Mouse (Mus musculus) hindbrain, embryonic 10.5 days (tissue): ENCODE data around the gene Tekt4. TPM values are rescaled to one million over a fixed set of nuclear protein-coding genes. Genes with fewer than 3 reads are reported as not detected.

Experiments
- DNase-seq: peaks from one replicate; pipeline ENCODE4 v3.0.0-alpha.2; 2017; ENCODE audit warnings: low spot score
- H3K27ac ChIP-seq: fragments of 300-500 bp; sonication (generic); 2 replicates; pipeline ENCODE4 v1.5.1; 2016; ENCODE audit warnings: mild to moderate bottlenecking, moderate library complexity
- H3K27me3 ChIP-seq: fragments of 300-500 bp; sonication (generic); 2 replicates; pipeline ENCODE4 v1.6.1; 2016; ENCODE audit warnings: mild to moderate bottlenecking; ENCODE audit not compliant: poor library complexity, insufficient read depth, severe bottlenecking
- H3K36me3 ChIP-seq: fragments of 300-500 bp; sonication (generic); 2 replicates; pipeline ENCODE4 v1.6.1; 2016; ENCODE audit warnings: mild to moderate bottlenecking, moderate library complexity
- H3K4me1 ChIP-seq: fragments of 300-500 bp; sonication (generic); replicated peaks from 2 replicates; pipeline ENCODE4 v1.6.1; 2016; ENCODE audit warnings: mild to moderate bottlenecking
- H3K4me3 ChIP-seq: fragments of 300-500 bp; sonication (generic); 2 replicates; pipeline ENCODE4 v1.5.1; 2016; ENCODE audit warnings: mild to moderate bottlenecking, moderate library complexity
- H3K9me3 ChIP-seq: fragments of 300-500 bp; sonication (generic); 2 replicates; pipeline ENCODE4 v1.6.1; 2016; ENCODE audit warnings: mild to moderate bottlenecking, moderate library complexity
- WGBS: fragments of 180-500 bp; shearing (Covaris S2); methylation state at CpG from one replicate; pipeline ENCODE4 v1.1.7; 2016; 5-methylcytosine and 5-hydroxymethylcytosine counted together
- polyA plus RNA-seq: library from polyadenylated mRNA; unstranded; fragments of >200 nt; fragmentation: Nextera tagmentation; extraction: Ambion mirVana; gene quantifications from 2 replicates; pipeline ENCODE4 v1.2.1, GENCODE M21; 2016

Gene Tekt4
- polyA plus RNA-seq, 1 experiment from 2014 or later = 2.8 TPM

DNA sequence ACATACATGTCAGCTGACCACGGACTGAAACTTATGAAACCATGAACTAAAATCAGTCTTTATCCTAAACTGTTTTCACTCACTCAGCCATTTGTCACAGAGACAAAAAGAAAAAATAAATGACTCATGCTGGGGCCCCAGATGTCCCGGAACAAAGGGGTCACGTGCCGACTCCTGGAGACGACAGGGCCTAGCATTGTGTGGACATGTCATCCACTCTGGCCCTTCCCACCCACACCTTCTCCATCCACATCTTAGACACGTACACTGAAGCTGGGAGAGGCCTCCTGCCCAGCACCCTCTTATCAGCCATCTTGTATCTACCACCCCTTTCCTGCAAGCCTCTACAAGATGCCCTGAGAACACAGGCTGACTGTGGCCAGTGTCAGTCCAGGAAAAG lies 36.4 kb upstream of the Tekt4 start:
- H3K9me3 ChIP-seq = no peaks in the 10 kb centered on the region
- H3K36me3 ChIP-seq = no peaks in the 10 kb centered on the region
- no peak overlapping the region; the same call in 1 of the 2 replicates for H3K4me3 ChIP-seq
- no peak for DNase-seq
- H3K4me1 ChIP-seq = peaks cover 77% of the 10 kb centered on the region
- H3K27me3 ChIP-seq = peaks cover 3% of the 10 kb centered on the region; the same call in 1 of the 2 replicates
- 58% methylated on average over 6 of the region's 6 CpGs for WGBS
- H3K27ac ChIP-seq = peak overlapping the region; percentile 80

DNA sequence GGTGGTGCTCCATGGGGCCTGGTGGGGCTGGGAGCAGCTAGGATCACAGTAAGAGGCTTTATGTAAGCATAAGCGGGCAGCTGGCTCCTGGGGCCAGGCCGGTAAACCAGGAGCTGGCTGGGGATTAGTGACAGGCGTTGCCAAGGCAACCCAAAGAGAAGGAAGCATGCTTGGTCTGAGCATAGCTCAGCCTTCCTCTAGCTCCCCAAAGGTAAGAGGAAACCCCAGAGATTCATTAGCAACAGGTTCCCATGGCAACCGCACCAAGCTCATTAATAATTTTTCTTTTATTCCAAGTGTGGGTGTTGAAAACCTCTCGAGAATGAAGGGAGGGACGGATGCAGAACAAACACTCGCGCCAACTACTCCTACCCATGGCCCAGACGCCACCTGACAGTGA lies 35.5 kb upstream of the Tekt4 start:
- Histone ChIP-seq H3K4me1 (peaks cover 80% of the 10 kb centered on the region), H3K9me3 (no peaks in the 10 kb centered on the region), H3K27ac (peak overlapping the region; percentile 80), H3K27me3 (peaks cover 7% of the 10 kb centered on the region; the same call in 1 of the 2 replicates), H3K36me3 (no peaks in the 10 kb centered on the region), H3K4me3 (no peak overlapping the region; the same call in 1 of the 2 replicates)
- DNase-seq = peak; percentile 39
- WGBS = 30% methylated on average over 9 of the region's 9 CpGs

DNA sequence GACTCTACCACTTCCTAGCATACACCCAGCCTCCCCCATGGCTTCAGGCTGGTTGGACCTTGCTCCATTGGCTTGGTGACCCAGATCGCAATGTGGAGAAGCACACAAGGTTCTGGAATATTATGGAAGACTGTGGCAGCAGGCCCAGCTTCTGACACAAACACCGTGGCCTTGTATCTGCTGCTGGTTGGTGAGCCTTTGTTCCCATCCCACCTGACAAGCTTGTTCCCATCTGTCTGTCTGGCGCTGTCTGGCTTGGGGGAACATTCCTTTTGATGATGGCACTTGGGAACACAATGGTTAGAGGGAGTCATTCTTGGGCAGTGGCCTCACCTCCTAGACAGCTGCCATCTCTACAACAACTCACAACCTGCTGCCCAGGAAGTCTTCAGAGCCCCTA lies 33.4 kb upstream of the Tekt4 start:
- Histone ChIP-seq H3K27me3 (peaks cover 12% of the 10 kb centered on the region), H3K4me3 (no peak overlapping the region), H3K9me3 (no peaks in the 10 kb centered on the region), H3K27ac (peak overlapping the region; percentile 16; the same call in 1 of the 2 replicates), H3K4me1 (peaks cover 80% of the 10 kb centered on the region), H3K36me3 (no peaks in the 10 kb centered on the region)
- no peak for DNase-seq
- WGBS = 87% methylated on average over 3 of the region's 3 CpGs

DNA sequence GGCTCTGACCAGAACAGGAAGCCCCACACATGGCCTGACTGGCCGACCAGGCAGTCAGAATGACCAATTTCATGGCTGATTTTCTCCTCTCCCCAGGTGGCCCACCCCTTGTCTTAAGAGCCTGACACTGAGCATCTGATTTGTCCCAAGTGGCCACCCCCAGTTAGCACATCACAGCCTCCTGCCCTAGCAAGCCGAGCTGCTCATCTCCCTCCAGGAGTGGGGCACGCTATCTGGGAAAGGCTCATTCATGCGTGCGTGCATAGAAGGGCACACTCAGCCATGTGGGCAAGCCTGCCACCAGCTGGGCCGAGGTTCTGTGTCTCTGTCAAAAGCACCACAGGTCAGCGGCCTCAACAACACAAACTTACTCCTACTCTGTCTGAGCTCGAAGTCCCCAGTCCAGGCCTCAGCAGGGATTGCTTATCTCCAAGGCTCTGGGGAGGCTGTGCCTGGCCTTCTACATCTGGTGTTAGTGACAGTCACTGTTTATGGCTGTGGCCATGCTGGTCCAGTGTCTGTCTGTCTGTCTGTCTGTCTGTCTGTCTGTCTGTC lies 29.8 kb upstream of the Tekt4 start:
- WGBS = 25% methylated on average over 8 of the region's 8 CpGs
- H3K27me3 ChIP-seq = peaks cover 41% of the 10 kb centered on the region
- H3K9me3 ChIP-seq = no peaks in the 10 kb centered on the region
- no peak overlapping the region for H3K4me3 ChIP-seq
- H3K27ac ChIP-seq = no peak overlapping the region; the same call in 1 of the 2 replicates
- no peak for DNase-seq
- peaks cover 78% of the 10 kb centered on the region for H3K4me1 ChIP-seq
- H3K36me3 ChIP-seq = peaks cover 2% of the 10 kb centered on the region; the same call in 1 of the 2 replicates

DNA sequence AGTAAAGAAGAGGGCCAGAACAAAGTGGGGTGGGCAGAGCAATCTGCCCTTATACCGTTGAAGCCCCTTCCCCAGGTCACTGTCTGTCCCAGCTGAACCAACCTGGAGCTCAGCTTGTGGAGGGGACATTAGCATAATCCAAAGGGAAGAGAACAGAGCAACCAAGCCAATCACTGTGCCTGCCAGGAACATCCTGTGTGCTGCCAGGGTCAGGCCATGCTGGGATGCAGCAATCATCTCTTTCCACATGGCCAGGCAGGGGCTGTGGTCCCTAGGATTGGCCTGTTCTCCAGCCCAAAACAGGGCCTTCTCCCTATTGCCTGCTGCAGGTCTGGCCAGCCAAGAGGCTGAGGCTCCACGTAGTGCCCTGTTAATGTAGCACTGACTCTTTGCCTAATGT lies 28.4 kb upstream of the Tekt4 start:
- Histone ChIP-seq H3K9me3 (no peaks in the 10 kb centered on the region), H3K36me3 (peaks cover 2% of the 10 kb centered on the region; the same call in 1 of the 2 replicates), H3K27ac (0 out of 2 replicates have a peak overlapping the region, but pooled peaks have one; percentile 19), H3K27me3 (peaks cover 55% of the 10 kb centered on the region), H3K4me3 (no peak overlapping the region), H3K4me1 (peaks cover 78% of the 10 kb centered on the region)
- WGBS = 81% methylated on average over 2 of the region's 2 CpGs
- DNase-seq = no peak

DNA sequence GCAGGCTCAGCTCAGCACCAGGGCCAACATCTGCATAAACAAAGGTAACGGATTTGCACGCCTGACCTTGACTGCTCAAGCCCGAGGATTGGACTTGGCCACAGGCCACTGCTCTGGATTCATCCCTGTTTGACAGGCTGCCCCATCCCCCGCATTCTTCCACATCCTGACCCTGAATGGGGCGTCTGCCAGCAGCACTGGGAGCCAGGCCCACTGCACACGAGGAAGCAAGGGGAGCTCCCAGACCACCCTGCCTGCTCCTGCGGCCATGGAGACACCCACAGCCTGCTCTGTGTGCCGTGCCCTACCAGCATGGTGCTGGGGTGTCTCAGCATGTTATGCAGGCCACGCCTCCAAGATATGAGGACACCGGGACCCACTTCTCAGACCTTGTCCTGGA lies 27.0 kb upstream of the Tekt4 start:
- WGBS = 41% methylated on average over 10 of the region's 10 CpGs
- Histone ChIP-seq H3K36me3 (peaks cover 2% of the 10 kb centered on the region; the same call in 1 of the 2 replicates), H3K27ac (0 out of 2 replicates have a peak overlapping the region, but pooled peaks have one; percentile 16), H3K27me3 (peaks cover 70% of the 10 kb centered on the region), H3K4me1 (peaks cover 88% of the 10 kb centered on the region), H3K9me3 (no peaks in the 10 kb centered on the region), H3K4me3 (peak overlapping the region; percentile 23; the same call in 1 of the 2 replicates)
- DNase-seq = peak; percentile 41

DNA sequence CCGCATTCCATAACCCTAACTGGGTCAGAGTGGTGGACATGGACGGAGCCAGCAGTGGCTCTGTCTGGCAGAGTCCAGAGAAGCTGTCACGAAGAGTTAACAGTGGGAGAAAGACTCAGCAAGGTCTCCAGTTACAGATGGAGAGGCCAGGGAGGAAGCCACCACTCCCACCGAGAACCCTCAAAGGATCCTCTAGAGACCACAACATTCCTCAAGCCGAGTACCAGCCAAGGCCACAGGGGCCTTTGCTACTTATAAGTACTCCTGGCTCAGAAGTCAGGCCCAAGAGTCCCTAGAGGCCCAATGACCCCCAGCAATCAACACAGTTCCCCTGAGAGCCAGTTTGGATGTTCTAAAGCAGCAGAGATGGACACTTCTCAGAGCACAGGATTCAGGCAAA lies 25.2 kb upstream of the Tekt4 start:
- peaks cover 96% of the 10 kb centered on the region for H3K4me1 ChIP-seq
- 55% methylated on average over 5 of the region's 5 CpGs for WGBS
- DNase-seq = no peak
- peaks cover 80% of the 10 kb centered on the region for H3K27me3 ChIP-seq
- peaks cover 2% of the 10 kb centered on the region; the same call in 1 of the 2 replicates for H3K36me3 ChIP-seq
- no peak overlapping the region for H3K4me3 ChIP-seq
- H3K9me3 ChIP-seq = no peaks in the 10 kb centered on the region
- H3K27ac ChIP-seq = no peak overlapping the region

DNA sequence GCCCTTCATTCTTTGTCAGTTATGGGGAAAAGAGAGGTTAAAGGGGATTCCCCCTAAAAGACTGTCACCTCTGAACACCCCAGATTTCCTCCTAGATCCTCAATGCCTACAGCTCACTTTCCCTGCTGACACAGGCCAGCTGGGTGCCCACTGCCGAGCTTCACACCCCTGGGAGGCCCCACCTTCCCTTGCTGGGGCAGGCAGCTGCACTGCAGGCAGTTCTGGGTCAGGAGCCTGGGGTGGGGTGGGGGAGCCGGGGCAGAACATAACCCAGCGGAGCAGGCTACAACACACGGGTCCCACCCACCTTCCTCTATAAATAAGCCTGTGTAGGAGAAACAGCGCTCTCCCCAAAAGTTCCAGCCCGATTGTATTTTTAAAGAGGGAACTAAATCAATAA lies 24.5 kb upstream of the Tekt4 start:
- no peak overlapping the region for H3K27ac ChIP-seq
- peaks cover 87% of the 10 kb centered on the region for H3K27me3 ChIP-seq
- no peak overlapping the region for H3K4me3 ChIP-seq
- peaks cover 96% of the 10 kb centered on the region for H3K4me1 ChIP-seq
- 50% methylated on average over 6 of the region's 6 CpGs for WGBS
- no peaks in the 10 kb centered on the region for H3K9me3 ChIP-seq
- no peak for DNase-seq
- H3K36me3 ChIP-seq = peaks cover 2% of the 10 kb centered on the region; the same call in 1 of the 2 replicates

DNA sequence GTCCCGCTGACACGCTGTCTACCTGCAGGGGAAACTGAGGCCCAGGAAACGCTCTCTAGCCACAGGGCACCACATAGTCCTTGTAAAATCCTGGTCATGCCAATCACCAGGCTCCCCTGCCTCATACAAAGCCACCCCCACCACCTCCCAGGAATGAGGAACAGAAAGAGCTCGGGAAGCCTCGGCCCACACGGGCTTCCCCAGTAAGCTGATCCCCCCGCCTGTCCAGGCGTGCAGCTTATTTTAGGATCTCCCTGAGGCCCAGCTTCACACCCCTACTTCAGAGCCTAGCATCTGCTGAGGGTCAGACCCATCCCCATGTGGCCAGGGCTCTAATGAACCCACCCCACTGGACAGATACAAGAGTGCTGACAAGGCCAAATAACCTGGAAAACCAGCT lies 23.9 kb upstream of the Tekt4 start:
- Histone ChIP-seq H3K4me3 (0 out of 2 replicates have a peak overlapping the region, but pooled peaks have one; percentile 84), H3K4me1 (peaks cover 95% of the 10 kb centered on the region), H3K27ac (no peak overlapping the region), H3K27me3 (peaks cover 91% of the 10 kb centered on the region), H3K36me3 (peaks cover 2% of the 10 kb centered on the region; the same call in 1 of the 2 replicates), H3K9me3 (no peaks in the 10 kb centered on the region)
- no peak for DNase-seq
- WGBS = 47% methylated on average over 8 of the region's 8 CpGs

DNA sequence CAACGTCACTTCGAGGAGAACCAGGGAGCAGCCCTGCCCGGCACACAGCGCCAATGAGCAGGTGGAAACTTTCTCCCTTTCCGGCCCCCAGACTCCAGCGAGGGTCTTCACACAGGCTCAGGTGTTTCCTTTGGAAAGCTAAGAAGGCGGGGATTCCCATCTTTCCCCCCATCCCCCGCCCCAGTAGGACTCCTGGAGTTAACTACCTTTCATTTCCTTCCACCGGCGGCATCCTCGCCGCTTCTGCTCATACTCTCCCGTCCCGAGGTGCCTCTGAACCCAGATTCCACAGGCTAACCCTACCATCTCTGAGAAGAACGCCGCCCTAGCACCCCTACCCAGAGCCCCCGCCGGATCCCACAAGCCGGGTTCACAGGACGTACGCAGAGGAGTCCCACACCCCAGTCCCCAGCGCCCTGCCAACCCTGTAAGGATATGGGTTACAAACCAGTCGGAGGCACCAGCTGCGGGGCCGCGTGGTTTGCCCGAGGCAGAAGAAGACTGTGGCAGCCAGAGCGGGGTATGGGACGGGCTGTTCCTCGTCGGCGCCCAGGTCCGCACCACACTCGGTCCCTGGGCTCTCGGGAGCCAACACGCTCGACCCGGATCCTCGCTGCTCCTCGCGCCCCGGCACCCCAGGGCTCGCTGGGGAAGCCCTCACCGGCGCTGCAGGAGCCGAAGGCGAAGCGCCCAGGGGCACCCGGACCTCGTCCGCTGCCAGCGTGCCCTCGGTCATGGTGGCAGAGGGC lies 21.8 kb upstream of the Tekt4 start:
- WGBS = 1% methylated on average over 53 of the region's 53 CpGs
- Histone ChIP-seq H3K36me3 (peaks cover 2% of the 10 kb centered on the region; the same call in 1 of the 2 replicates), H3K4me3 (peak overlapping the region; percentile 84), H3K27ac (peak overlapping the region; percentile 90), H3K4me1 (peaks cover 76% of the 10 kb centered on the region), H3K9me3 (no peaks in the 10 kb centered on the region), H3K27me3 (peaks cover 84% of the 10 kb centered on the region)
- DNase-seq = peak; percentile 51

DNA sequence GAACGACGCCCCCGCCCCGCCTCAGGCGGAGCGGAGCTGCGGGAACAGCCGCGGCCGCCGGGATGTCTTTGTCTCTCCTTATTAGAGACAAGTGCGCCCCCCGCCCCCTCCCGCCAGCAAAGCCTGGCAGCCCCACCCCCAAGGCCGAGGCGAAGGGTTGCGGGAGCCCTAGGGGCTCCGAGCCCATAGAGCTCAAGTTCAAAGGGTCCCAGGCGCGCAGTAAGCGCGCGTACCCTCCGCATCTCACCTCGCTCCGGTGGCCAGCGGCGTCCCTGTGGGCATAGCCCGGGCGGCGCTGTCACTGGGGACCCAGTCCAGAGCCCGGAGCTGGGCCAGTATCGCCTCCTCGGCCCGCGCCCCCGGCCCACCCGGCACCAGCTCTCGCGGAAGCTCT lies 21.2 kb upstream of the Tekt4 start:
- peaks cover 2% of the 10 kb centered on the region; the same call in 1 of the 2 replicates for H3K36me3 ChIP-seq
- under 1% methylated on average over 40 of the region's 40 CpGs for WGBS
- H3K4me1 ChIP-seq = peaks cover 70% of the 10 kb centered on the region
- H3K4me3 ChIP-seq = peak overlapping the region; percentile 84
- no peak for DNase-seq
- no peaks in the 10 kb centered on the region for H3K9me3 ChIP-seq
- H3K27ac ChIP-seq = peak overlapping the region; percentile 90
- H3K27me3 ChIP-seq = peaks cover 77% of the 10 kb centered on the region

DNA sequence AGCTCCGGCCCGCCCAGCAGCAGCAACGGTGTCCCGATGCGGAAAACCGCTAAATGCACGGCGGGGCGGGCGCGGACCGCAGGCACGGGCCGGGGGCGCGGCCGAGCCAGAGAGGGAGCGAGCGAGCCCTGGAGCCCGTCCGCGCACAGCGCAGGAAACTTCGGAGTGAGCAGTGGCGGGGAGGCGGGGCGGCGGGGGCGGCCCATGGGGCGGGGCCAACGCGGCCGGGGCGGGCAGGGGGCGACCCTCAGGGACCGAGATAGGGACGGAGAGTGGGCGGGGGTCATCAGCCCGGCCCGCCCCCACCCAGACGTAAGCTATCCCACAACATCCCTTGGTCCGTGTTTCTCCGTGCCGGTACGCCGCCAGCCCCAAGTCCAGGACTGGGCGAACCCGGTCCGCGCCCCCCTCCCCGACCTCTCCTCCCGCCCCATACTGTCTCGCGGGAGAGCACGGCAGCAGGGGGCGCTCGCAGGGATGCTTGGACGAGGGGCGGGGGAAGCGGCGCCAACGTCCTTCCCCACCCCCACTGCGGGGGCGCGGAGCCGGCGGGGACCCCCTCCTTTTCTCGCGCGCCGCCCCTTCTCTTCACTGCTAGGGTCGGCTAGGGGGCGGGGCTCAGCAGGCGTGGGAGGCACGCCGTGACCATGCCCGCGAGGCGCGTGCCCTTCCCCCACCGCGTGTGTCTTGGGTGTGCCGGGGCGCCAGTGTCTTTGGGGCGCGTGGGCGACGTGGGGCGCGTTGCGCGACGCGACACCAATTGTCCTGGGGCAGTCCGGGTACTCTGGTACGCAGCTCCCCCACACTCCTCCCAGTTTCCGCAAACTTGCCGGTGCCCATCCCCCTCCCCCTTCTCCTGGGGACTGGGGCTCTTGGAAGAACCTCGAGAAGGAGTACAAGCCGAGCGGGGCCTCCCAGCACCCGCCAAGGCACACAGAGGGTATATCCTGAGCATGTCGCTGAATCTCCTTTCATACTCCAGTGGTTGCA lies 20.5 kb upstream of the Tekt4 start, which contains the start of gene Cacna1h:
TSS of gene Cacna1h (minus strand) at position 167 of the 990 bp plus-strand sequence.
- peak; percentile 80 for DNase-seq
- Histone ChIP-seq H3K9me3 (no peaks in the 10 kb centered on the region), H3K27me3 (peaks cover 71% of the 10 kb centered on the region), H3K4me3 (peak within 1 kb of the TSS; percentile 84), H3K36me3 (peaks cover 2% of the 10 kb centered on the region; the same call in 1 of the 2 replicates), H3K4me1 (peaks cover 66% of the 10 kb centered on the region), H3K27ac (peak within 1 kb of the TSS; percentile 90)
- under 1% methylated on average over 102 of the region's 103 CpGs for WGBS
